In genomic region chr6:29523301-29524033, GRCm38 (mm10) we compare ENCODE assay signal across 17 mouse cellular contexts. TPM values are rescaled to one million over a fixed set of nuclear protein-coding genes. Genes with fewer than 3 reads are reported as not detected.
A peak's percentile ranks its signal among the peaks of the same experiment; 100 is the strongest.
DNase-seq lines count a peak whose midpoint lies in the region; ATAC-seq and TF ChIP-seq lines count a peak whose summit lies in the region.
"Had no signal": no experiment of that assay in that cellular context is flagged by ENCODE, and none has a peak within 500 bp of the region (broad histone marks: within the 10 kb centered on the region; RNA-seq: fewer than 3 reads in every experiment).

No protein-coding gene starts in this region.

- no peak for TF ChIP-seq EP300 in stomach, postnatal 0 days (optimal IDR thresholded peaks at IDR 0.05)

- H3K4me1 ChIP-seq in kidney, embryonic 15.5 days, result peaks cover 40% of the 10 kb centered on the region
- H3K4me1 ChIP-seq in kidney, embryonic 14.5 days (ENCODE audit: control insufficient read depth, insufficient read depth, low read length), result peaks cover 27% of the 10 kb centered on the region
- peaks cover 42% of the 10 kb centered on the region for H3K4me1 ChIP-seq in limb, embryonic 10.5 days
- peaks cover 5% of the 10 kb centered on the region; the same call in 1 of the 2 replicates for H3K4me1 ChIP-seq in stomach, postnatal 0 days (replicated peaks; ENCODE audit: control insufficient read depth, insufficient read depth)

- ATAC-seq in kidney, embryonic 15.5 days (replicated peaks; ENCODE audit: low FRiP score), result no peak
- no peak for ATAC-seq in kidney, embryonic 14.5 days (ENCODE audit: low FRiP score, low TSS enrichment)
- no peak for ATAC-seq in stomach, postnatal 0 days (ENCODE audit: low FRiP score, low TSS enrichment)
- ATAC-seq: forebrain, embryonic 16.5 days had no signal

- TF ChIP-seq CTCF in stomach, postnatal 0 days (IDR thresholded peaks at IDR 0.05; ENCODE audit: low read depth), result no peak

- no peak overlapping the region for H3K9ac ChIP-seq in kidney, embryonic 15.5 days
- H3K9ac ChIP-seq in kidney, embryonic 14.5 days (ENCODE audit: low read depth, low read length), result no peak overlapping the region
- no peak overlapping the region for H3K9ac ChIP-seq in stomach, postnatal 0 days (ENCODE audit: low read length)
- H3K9ac ChIP-seq: embryonic facial prominence, embryonic 12.5 days; hindbrain, embryonic 15.5 days; liver, embryonic 14.5 days; neural tube, embryonic 13.5 days had no signal

- DNase-seq in spleen, postnatal 36 days (ENCODE audit: low spot score in 2 of 2), result peak; percentile 70
- no peak for DNase-seq in spleen, postnatal 4 days (ENCODE audit: low spot score in 2 of 2)
- DNase-seq in limb, embryonic 10.5 days (ENCODE audit: low spot score), result no peak
- DNase-seq in stomach, postnatal 0 days (ENCODE audit: low spot score), result no peak
- DNase-seq in left cerebral cortex, postnatal 25 days (ENCODE audit: low spot score in 2 of 2), result no peak
- no peak for DNase-seq in retina, embryonic 14.5 days (ENCODE audit: low spot score)
- DNase-seq: adrenal gland, postnatal 25 days; cerebellum, adult 2 months had no signal

- H3K36me3 ChIP-seq in kidney, embryonic 15.5 days, result no peaks in the 10 kb centered on the region
- no peaks in the 10 kb centered on the region for H3K36me3 ChIP-seq in kidney, embryonic 14.5 days (ENCODE audit: control insufficient read depth, insufficient read depth, low read length)
- H3K36me3 ChIP-seq in limb, embryonic 10.5 days, result no peaks in the 10 kb centered on the region
- H3K36me3 ChIP-seq in stomach, postnatal 0 days (ENCODE audit: control insufficient read depth, insufficient read depth, low read length), result no peaks in the 10 kb centered on the region
- H3K36me3 ChIP-seq: embryonic facial prominence, embryonic 12.5 days; hindbrain, embryonic 15.5 days; neural tube, embryonic 13.5 days had no signal

- 63% methylated on average over 12 of the region's 12 CpGs for WGBS in kidney, embryonic 15.5 days
- WGBS in kidney, embryonic 14.5 days, result 66% methylated on average over 12 of the region's 12 CpGs
- WGBS in limb, embryonic 10.5 days, result 77% methylated on average over 12 of the region's 12 CpGs
- 63% methylated on average over 12 of the region's 12 CpGs for WGBS in stomach, postnatal 0 days

- H3K27ac ChIP-seq in kidney, embryonic 15.5 days, result peak overlapping the region; percentile 48
- H3K27ac ChIP-seq in kidney, embryonic 14.5 days (ENCODE audit: low read depth, low read length), result no peak overlapping the region; the same call in 1 of the 2 replicates
- H3K27ac ChIP-seq in limb, embryonic 10.5 days, result peak overlapping the region; percentile 4; the same call in 1 of the 2 replicates
- H3K27ac ChIP-seq in stomach, postnatal 0 days (replicated peaks), result peak overlapping the region; percentile 45
- H3K27ac ChIP-seq: embryonic facial prominence, embryonic 12.5 days; hindbrain, embryonic 15.5 days; liver, embryonic 14.5 days; neural tube, embryonic 13.5 days had no signal

- peaks cover 28% of the 10 kb centered on the region for H3K27me3 ChIP-seq in kidney, embryonic 15.5 days
- H3K27me3 ChIP-seq in kidney, embryonic 14.5 days (ENCODE audit: control insufficient read depth, insufficient read depth, low read length), result peaks cover 22% of the 10 kb centered on the region
- H3K27me3 ChIP-seq in limb, embryonic 10.5 days (ENCODE audit: low read depth, poor library complexity, severe bottlenecking), result peaks cover 26% of the 10 kb centered on the region
- no peaks in the 10 kb centered on the region for H3K27me3 ChIP-seq in stomach, postnatal 0 days (ENCODE audit: control insufficient read depth, insufficient read depth, low read length)

- no peaks in the 10 kb centered on the region for H3K9me3 ChIP-seq in kidney, embryonic 15.5 days (replicated peaks)
- H3K9me3 ChIP-seq in kidney, embryonic 14.5 days (ENCODE audit: control insufficient read depth, low read length), result no peaks in the 10 kb centered on the region
- H3K9me3 ChIP-seq in limb, embryonic 10.5 days (replicated peaks), result no peaks in the 10 kb centered on the region
- H3K9me3 ChIP-seq in stomach, postnatal 0 days (ENCODE audit: control insufficient read depth, low read length), result no peaks in the 10 kb centered on the region
- H3K9me3 ChIP-seq: embryonic facial prominence, embryonic 12.5 days; hindbrain, embryonic 15.5 days; neural tube, embryonic 13.5 days had no signal

- no peak overlapping the region for H3K4me3 ChIP-seq in kidney, embryonic 15.5 days (replicated peaks)
- no peak overlapping the region for H3K4me3 ChIP-seq in kidney, embryonic 14.5 days (ENCODE audit: low read length)
- no peak overlapping the region for H3K4me3 ChIP-seq in limb, embryonic 10.5 days
- H3K4me3 ChIP-seq in stomach, postnatal 0 days (ENCODE audit: low read depth, low read length), result no peak overlapping the region
- H3K4me3 ChIP-seq: embryonic facial prominence, embryonic 12.5 days; hindbrain, embryonic 15.5 days; neural tube, embryonic 13.5 days had no signal

- no peak overlapping the region for H3K4me2 ChIP-seq in kidney, embryonic 15.5 days
- no peak overlapping the region for H3K4me2 ChIP-seq in kidney, embryonic 14.5 days (replicated peaks; ENCODE audit: low read depth, low read length)
- no peak overlapping the region for H3K4me2 ChIP-seq in stomach, postnatal 0 days (replicated peaks; ENCODE audit: low read depth)
- H3K4me2 ChIP-seq: embryonic facial prominence, embryonic 12.5 days; hindbrain, embryonic 15.5 days; midbrain, embryonic 11.5 days; neural tube, embryonic 13.5 days had no signal

- intact Hi-C loops in left cerebral cortex, postnatal 25 days (cut with DNase I), result no loop called here

RNA-seq across cellular contexts. Expression of gene Irf5, which starts 3.0 kb away (rescaled TPM):
- 6.1 and 7.4 TPM in 2 replicates for polyA plus RNA-seq in kidney, embryonic 15.5 days (2015; fragmentation: Nextera tagmentation; extraction: Ambion mirVana)
- polyA plus RNA-seq in kidney, embryonic 14.5 days (2014; fragmentation: Nextera tagmentation; extraction: Ambion mirVana), result 4.5 and 5.0 TPM in 2 replicates
- polyA plus RNA-seq in limb, embryonic 10.5 days (2016; fragmentation: Nextera tagmentation; extraction: Ambion mirVana), result 3.2 and 4.2 TPM in 2 replicates
- polyA plus RNA-seq in stomach, postnatal 0 days (2015; fragmentation: Nextera tagmentation; extraction: Ambion mirVana), result 9.3 and 11.5 TPM in 2 replicates
- total RNA-seq in left cerebral cortex, postnatal 25 days (2021), result 1 to 10 TPM; 4.7 to 5.4 TPM

RNA-seq across cellular contexts. Expression of gene Kcp, which starts 15.7 kb away (rescaled TPM):
- polyA plus RNA-seq in kidney, embryonic 15.5 days (2015; fragmentation: Nextera tagmentation; extraction: Ambion mirVana), result 24.0 and 27.9 TPM in 2 replicates
- 30.0 and 32.8 TPM in 2 replicates for polyA plus RNA-seq in kidney, embryonic 14.5 days (2014; fragmentation: Nextera tagmentation; extraction: Ambion mirVana)
- 37.2 and 43.9 TPM in 2 replicates for polyA plus RNA-seq in limb, embryonic 10.5 days (2016; fragmentation: Nextera tagmentation; extraction: Ambion mirVana)
- 3.8 and 6.1 TPM in 2 replicates for polyA plus RNA-seq in stomach, postnatal 0 days (2015; fragmentation: Nextera tagmentation; extraction: Ambion mirVana)
- total RNA-seq in left cerebral cortex, postnatal 25 days (2021), result 1 to 10 TPM; 1.5 to 1.8 TPM

RNA-seq across cellular contexts. Expression of gene Atp6v1fnb, which starts 52.2 kb away (rescaled TPM):
- not detected in 2 replicates for polyA plus RNA-seq in kidney, embryonic 15.5 days (2015; fragmentation: Nextera tagmentation; extraction: Ambion mirVana)
- polyA plus RNA-seq in kidney, embryonic 14.5 days (2014; fragmentation: Nextera tagmentation; extraction: Ambion mirVana), result 0.49 TPM in 1 of 2 replicates, not detected in the other
- 0.34 TPM in 1 of 2 replicates, not detected in the other for polyA plus RNA-seq in limb, embryonic 10.5 days (2016; fragmentation: Nextera tagmentation; extraction: Ambion mirVana)
- polyA plus RNA-seq in stomach, postnatal 0 days (2015; fragmentation: Nextera tagmentation; extraction: Ambion mirVana), result not detected in 2 replicates
- total RNA-seq in left cerebral cortex, postnatal 25 days (2021), result under 1 TPM in 1 of 2 experiments, not detected in 1; 0.53 TPM
- total RNA-seq: adrenal gland, postnatal 25 days had no signal
- polyA plus RNA-seq: forebrain, embryonic 16.5 days; gonadal fat pad, adult 2 months; liver, embryonic 14.5 days; neural tube, embryonic 13.5 days had no signal

RNA-seq across cellular contexts. Expression of gene Atp6v1f, which starts 55.9 kb away (rescaled TPM):
- polyA plus RNA-seq in kidney, embryonic 15.5 days (2015; fragmentation: Nextera tagmentation; extraction: Ambion mirVana), result 268 and 287 TPM in 2 replicates
- polyA plus RNA-seq in kidney, embryonic 14.5 days (2014; fragmentation: Nextera tagmentation; extraction: Ambion mirVana), result 248 and 309 TPM in 2 replicates
- 185 and 196 TPM in 2 replicates for polyA plus RNA-seq in limb, embryonic 10.5 days (2016; fragmentation: Nextera tagmentation; extraction: Ambion mirVana)
- 263 and 269 TPM in 2 replicates for polyA plus RNA-seq in stomach, postnatal 0 days (2015; fragmentation: Nextera tagmentation; extraction: Ambion mirVana)
- 100 to 1,000 TPM; 250 to 257 TPM for total RNA-seq in left cerebral cortex, postnatal 25 days (2021)

Comparison
In these comparisons a context has a peak if more than half of its experiments do, and no peak if none do; other contexts are left out.
1. DNase-seq: peak in spleen, postnatal 36 days (2 of 2); none in spleen, postnatal 4 days (0 of 2), limb, embryonic 10.5 days (single experiment), stomach, postnatal 0 days (single experiment), left cerebral cortex, postnatal 25 days (0 of 2) and retina, embryonic 14.5 days (single experiment).